Mouse (Mus musculus): ENCODE measurements around the gene Inpp4b.

GRCm38 (mm10) chr8:81985128-81985665, 642.8 kb downstream of the Inpp4b start:
- TF ChIP-seq CTCF (IDR thresholded peaks at IDR 0.05; ENCODE audit: low read depth): no peak
- TF ChIP-seq EP300 (optimal IDR thresholded peaks at IDR 0.05): no peak

Data from stomach, postnatal 0 days (tissue).